Mouse (Mus musculus) gastrocnemius, postnatal 36 days (tissue): ENCODE results near the gene Gle1. TPM values are rescaled to one million over a fixed set of nuclear protein-coding genes. Genes with fewer than 3 reads are reported as not detected.

ENCODE experiments used
- DNase-seq, 2 experiments: peaks; one replicate each; pipeline ENCODE4 v3.0.0; 2022
- intact Hi-C: fragments of 180-260 bp; cut with DNase I; formaldehyde crosslinking; loops from one replicate; pipeline ENCODE4 v1.15.1; 2025
- microRNA-seq, 2 experiments: library from miRNA; unstranded; fragments of <30 nt; microRNA quantifications; one replicate each; pipeline ENCODE4 v1.2.0; 2021
- total RNA-seq, 2 experiments: library from RNA; stranded (reverse); gene quantifications; 2 replicates each; pipeline ENCODE4 v1.2.3; 2021

Gene Gle1
- total RNA-seq, 2 experiments from 2014 or later, result 20.6 to 21.7 TPM

- intact Hi-C loops, result no loop called here
- DNase-seq, result no peak
Observed at GRCm38 (mm10) chr2:29961246-29961645, 26.0 kb downstream of the Gle1 start.

GRCm38 (mm10) chr2:29964354-29965249 lies 29.4 kb downstream of the Gle1 start:
- no peak for DNase-seq
- intact Hi-C loops, result no loop called here

GRCm38 (mm10) chr2:29965250-29965843 lies 30.1 kb downstream of the Gle1 start, which contains the start of gene Sptan1:
Gene Sptan1, plus strand, starts transcription at chr2:29965560.
- peak; percentile 95 to 97 for DNase-seq
- intact Hi-C loops, result no loop called here

- peak in 1 of 2 experiments; percentile 12 for DNase-seq
- intact Hi-C loops, result no loop called here
Observed at GRCm38 (mm10) chr2:29965906-29966305, 30.7 kb downstream of the Gle1 start.

- intact Hi-C loops, result no loop called here
- DNase-seq, result no peak
Observed at GRCm38 (mm10) chr2:29966826-29967225, 31.6 kb downstream of the Gle1 start.

GRCm38 (mm10) chr2:29967768-29968167 lies 32.5 kb downstream of the Gle1 start:
- DNase-seq, result no peak
- intact Hi-C loops, result no loop called here

- intact Hi-C loops, result no loop called here
- no peak for DNase-seq
Observed at GRCm38 (mm10) chr2:29968638-29969037, 33.4 kb downstream of the Gle1 start.

- intact Hi-C loops, result no loop called here
- DNase-seq, result peak; percentile 23 to 64
Observed at GRCm38 (mm10) chr2:29971838-29972635, 36.8 kb downstream of the Gle1 start.

GRCm38 (mm10) chr2:29973525-29973924 lies 38.3 kb downstream of the Gle1 start:
- no peak for DNase-seq

GRCm38 (mm10) chr2:29977307-29977706 lies 42.1 kb downstream of the Gle1 start:
- intact Hi-C loops, result loop anchor here (5.0 kb wide), 2 partner anchors 45 to 160 kb away; no protein-coding TSS in a partner anchor
- no peak for DNase-seq

More at GRCm38 (mm10) chr2:29973525-29973924, 38.3 kb downstream of the Gle1 start:
- intact Hi-C loops, result no loop called here

GRCm38 (mm10) chr2:29980661-29981060 lies 45.4 kb downstream of the Gle1 start:
- no peak for DNase-seq
- intact Hi-C loops, result no loop called here

GRCm38 (mm10) chr2:29991962-29992361 lies 56.7 kb downstream of the Gle1 start:
- DNase-seq, result no peak
- intact Hi-C loops, result no loop called here

- intact Hi-C loops, result no loop called here
- DNase-seq, result no peak
Observed at GRCm38 (mm10) chr2:30009101-30009500, 73.9 kb downstream of the Gle1 start.

Small RNAs within 50 kb of the gene (microRNA-seq; reads per million reads assigned to microRNA genes)
- 0 to 0.74 reads per million in 2 experiments for gene Mir6997

Other genes with a start within 250 kb of the Gle1 start
- gene Gm13420, start 183.7 kb upstream of the Gle1 start, total RNA-seq, result not detected
- gene Gm13547, start 176.1 kb upstream of the Gle1 start, total RNA-seq, result not detected
- 10 to 100 TPM in 1 of 2 experiments, 1 to 10 TPM in 1; 8.1 to 11.2 TPM for gene Coq4, start 147.9 kb upstream of the Gle1 start, total RNA-seq
- gene Trub2, start 146.9 kb upstream of the Gle1 start, total RNA-seq, result 10 to 100 TPM; 21.7 to 24.6 TPM
- gene Slc27a4, start 132.8 kb upstream of the Gle1 start, total RNA-seq, result 1 to 10 TPM; 7.1 to 7.5 TPM
- 10 to 100 TPM; 24.0 to 29.2 TPM for gene Urm1, start 115.4 kb upstream of the Gle1 start, total RNA-seq
- gene Cercam, start 66.3 kb upstream of the Gle1 start, total RNA-seq, result 1 to 10 TPM; 5.4 to 5.7 TPM
- gene Odf2, start 46.2 kb upstream of the Gle1 start, total RNA-seq, result 10 to 100 TPM; 10.2 to 11.1 TPM
- gene Sptan1, start 30.1 kb downstream of the Gle1 start, total RNA-seq, result 10 to 100 TPM; 42.0 to 55.4 TPM
- gene Wdr34, start 113.5 kb downstream of the Gle1 start, total RNA-seq, result 1 to 10 TPM; 3.9 to 4.1 TPM
- gene Set, start 122.0 kb downstream of the Gle1 start, total RNA-seq, result 10 to 100 TPM; 81.3 to 93.3 TPM
- gene Pkn3, start 142.3 kb downstream of the Gle1 start, total RNA-seq, result 1 to 10 TPM; 2.8 to 5.1 TPM
- gene Zdhhc12, start 158.2 kb downstream of the Gle1 start, total RNA-seq, result 1 to 10 TPM; 2.6 to 3.0 TPM
- 10 to 100 TPM; 19.9 to 21.7 TPM for gene Zer1, start 189.2 kb downstream of the Gle1 start, total RNA-seq
- 10 to 100 TPM; 11.4 to 12.2 TPM for gene Tbc1d13, start 198.3 kb downstream of the Gle1 start, total RNA-seq
- 10 to 100 TPM; 51.4 to 54.6 TPM for gene Endog, start 236.1 kb downstream of the Gle1 start, total RNA-seq
- gene Spout1, start 243.0 kb downstream of the Gle1 start, total RNA-seq, result 1 to 10 TPM; 4.5 to 4.8 TPM